Mouse (Mus musculus) granulocyte monocyte progenitor cell, adult 5-6 weeks (primary cell): ENCODE data around the gene Socs4. TPM values are rescaled to one million over a fixed set of nuclear protein-coding genes. Genes with fewer than 3 reads are reported as not detected.

Experiments
- ATAC-seq: replicated peaks from 2 replicates; pipeline ENCODE4 v1.8.0; 2016; ENCODE audit warnings: mild to moderate bottlenecking, moderate TSS enrichment, inconsistent platforms; ENCODE audit not compliant: poor library complexity, severe bottlenecking
- total RNA-seq, 2 experiments: library from RNA; stranded (forward) in 1 of 2; stranded (reverse) in 1 of 2; fragments of 200-712, 200-1000 nt in 1 of 2; fragments of >200 nt in 1 of 2; fragmentation: Nextera tagmentation in 1 of 2; gene quantifications; 2 replicates each; pipeline ENCODE4 v1.2.3; 2014 to 2017

Gene Socs4
- total RNA-seq, 2 experiments from 2014 or later, result 21.7 to 30.5 TPM

DNA sequence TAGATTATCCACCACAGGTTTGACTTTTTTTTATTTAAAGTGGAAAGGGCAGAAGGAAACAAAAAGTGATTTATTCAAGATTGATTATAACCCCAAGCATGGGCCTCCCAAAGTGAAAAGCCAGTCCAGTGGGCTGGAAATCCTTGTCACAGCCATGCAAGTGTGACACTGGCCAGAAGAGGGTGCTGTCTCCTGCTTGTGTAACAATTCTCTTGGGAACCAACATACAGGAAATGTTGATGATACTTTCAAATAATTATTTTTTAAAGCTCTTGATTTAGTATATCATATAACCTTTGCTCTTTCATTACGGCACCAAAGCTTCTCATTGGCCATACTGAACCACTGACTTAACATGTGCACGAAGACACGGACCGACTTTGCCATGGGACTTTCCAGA lies 58.1 kb downstream of the Socs4 start:
- peak; percentile 79 for ATAC-seq

DNA sequence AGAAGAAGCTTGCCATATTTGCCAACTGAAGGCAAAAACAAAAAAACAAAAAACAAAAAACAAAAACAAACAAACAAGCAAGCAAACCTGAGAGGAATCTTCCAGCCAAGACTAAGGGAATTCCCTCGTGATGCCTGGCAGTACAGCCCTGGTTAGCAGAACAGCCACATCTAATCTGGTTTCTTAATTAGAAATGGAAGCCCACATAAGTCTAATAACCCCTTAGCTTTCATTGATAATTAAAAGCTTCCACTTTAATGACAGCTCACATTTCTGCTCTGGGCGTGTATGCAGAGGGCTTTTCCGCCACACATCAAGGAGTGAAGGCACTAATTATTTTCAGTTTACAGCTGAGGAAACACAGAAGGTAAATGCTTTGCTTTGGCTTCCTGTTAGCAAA lies 58.6 kb downstream of the Socs4 start:
- no peak for ATAC-seq

DNA sequence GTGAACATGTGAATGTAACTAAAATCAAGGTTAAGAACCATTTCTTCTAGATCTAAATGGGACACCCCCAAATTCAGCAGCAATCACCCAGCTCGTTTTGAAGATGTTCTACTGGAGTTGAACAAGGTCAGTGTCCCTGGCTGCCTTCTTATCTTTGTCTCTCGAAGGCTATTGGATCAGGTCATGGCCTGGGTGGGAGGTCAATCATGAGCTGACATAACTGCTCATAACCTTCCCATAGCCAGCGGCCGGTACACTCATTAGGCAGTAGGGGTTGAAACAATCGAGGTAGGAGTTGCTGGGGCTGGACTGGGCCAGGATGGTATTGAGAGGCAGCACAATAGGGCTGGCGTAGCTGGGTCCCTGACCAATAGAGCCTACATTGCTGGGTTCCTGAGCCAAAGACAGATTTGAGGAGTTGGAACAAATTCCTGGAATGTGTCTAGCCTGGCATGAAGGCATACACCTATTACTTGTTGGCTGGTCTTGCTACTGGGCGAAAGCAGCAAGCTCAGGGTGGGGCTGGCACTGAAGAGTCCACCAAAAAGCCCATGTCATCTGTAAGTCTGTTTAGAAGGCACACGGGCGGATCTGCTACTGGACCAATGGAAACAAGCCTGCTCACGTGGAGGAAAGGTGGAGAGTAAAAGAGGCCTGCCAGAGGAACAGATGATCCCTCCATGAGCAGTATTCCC lies 63.6 kb downstream of the Socs4 start:
- no peak for ATAC-seq

GRCm38 (mm10) chr14:47341811-47342291 lies 65.1 kb downstream of the Socs4 start:
- peak; percentile 20 for ATAC-seq

Other genes starting within 250 kb of the Socs4 start
- 1.8 and 3.3 TPM in 2 replicates for gene Gch1, start 87.5 kb upstream of the Socs4 start, total RNA-seq (2014; fragmentation: Nextera tagmentation)
- gene Gch1, start 87.5 kb upstream of the Socs4 start, total RNA-seq (2017), result 0.41 and 2.1 TPM in 2 replicates
- gene Wdhd1, start 74 bp upstream of the Socs4 start, total RNA-seq (2014; fragmentation: Nextera tagmentation), result 69.3 and 69.4 TPM in 2 replicates
- 105 and 136 TPM in 2 replicates for gene Wdhd1, start 74 bp upstream of the Socs4 start, total RNA-seq (2017)
- gene Mapk1ip1l, start 21.3 kb downstream of the Socs4 start, total RNA-seq (2014; fragmentation: Nextera tagmentation), result 74.2 and 86.7 TPM in 2 replicates
- 42.9 and 51.7 TPM in 2 replicates for gene Mapk1ip1l, start 21.3 kb downstream of the Socs4 start, total RNA-seq (2017)
- 5.3 and 11.2 TPM in 2 replicates for gene Lgals3, start 90.8 kb downstream of the Socs4 start, total RNA-seq (2014; fragmentation: Nextera tagmentation)
- gene Lgals3, start 90.8 kb downstream of the Socs4 start, total RNA-seq (2017), result 9.5 and 10.8 TPM in 2 replicates
- gene Dlgap5, start 141.5 kb downstream of the Socs4 start, total RNA-seq (2014; fragmentation: Nextera tagmentation), result 22.0 and 42.3 TPM in 2 replicates
- gene Dlgap5, start 141.5 kb downstream of the Socs4 start, total RNA-seq (2017), result 71.8 and 72.0 TPM in 2 replicates
- gene Fbxo34, start 173.5 kb downstream of the Socs4 start, total RNA-seq (2014; fragmentation: Nextera tagmentation), result 10.7 and 13.2 TPM in 2 replicates
- 27.4 and 32.9 TPM in 2 replicates for gene Fbxo34, start 173.5 kb downstream of the Socs4 start, total RNA-seq (2017)